Mouse (Mus musculus): Measurements from ENCODE around the gene Kctd2. TPM values are rescaled to one million over a fixed set of nuclear protein-coding genes. Genes with fewer than 3 reads are reported as not detected.
A peak's percentile ranks its signal among the peaks of the same experiment; 100 is the strongest.
"Not testable (repeated sequence)": the region's sequence is repeated elsewhere in the genome, so short reads cannot be mapped to it uniquely, and the experiment has no call there.

The Kctd2 gene
- polyA plus RNA-seq, 1 experiment from 2014 or later, result 9.3 TPM

GRCm38 (mm10) chr11:115447321-115447885 is 27.5 kb downstream of the Kctd2 start:
- Histone ChIP-seq H3K36me3 (no peaks in the 10 kb centered on the region), H3K4me2 (no peak overlapping the region), H3K27ac (peak overlapping the region; percentile 45), H3K9me3 (replicated peaks) (no peaks in the 10 kb centered on the region), H3K4me3 (no peak overlapping the region), H3K27me3 (replicated peaks) (peaks cover 30% of the 10 kb centered on the region; the same call in 1 of the 2 replicates), H3K9ac (no peak overlapping the region), H3K4me1 (peaks cover 13% of the 10 kb centered on the region; the same call in 1 of the 2 replicates)
- 0 out of 2 replicates have a peak, but pooled peaks have one; percentile 11 for ATAC-seq
- 71% methylated on average over 11 of the region's 11 CpGs for WGBS (ENCODE audit: insufficient replicate concordance)

- H3K27me3 ChIP-seq (replicated peaks), result peaks cover 25% of the 10 kb centered on the region; the same call in 1 of the 2 replicates
- no peaks in the 10 kb centered on the region for H3K36me3 ChIP-seq
- H3K4me2 ChIP-seq, result no peak overlapping the region
- 65% methylated on average over 16 of the region's 16 CpGs for WGBS (ENCODE audit: insufficient replicate concordance)
- H3K4me3 ChIP-seq, result no peak overlapping the region
- ATAC-seq, result peak; percentile 37
- no peak overlapping the region for H3K9ac ChIP-seq
- peaks cover 13% of the 10 kb centered on the region; the same call in 1 of the 2 replicates for H3K4me1 ChIP-seq
- no peaks in the 10 kb centered on the region for H3K9me3 ChIP-seq (replicated peaks)
- peak overlapping the region; percentile 45 for H3K27ac ChIP-seq
Measured at GRCm38 (mm10) chr11:115448075-115448474, 28.1 kb downstream of the Kctd2 start.

- Histone ChIP-seq H3K4me3 (no peak overlapping the region), H3K9ac (no peak overlapping the region), H3K4me2 (no peak overlapping the region), H3K27me3 (replicated peaks) (peaks cover 25% of the 10 kb centered on the region; the same call in 1 of the 2 replicates), H3K9me3 (replicated peaks) (no peaks in the 10 kb centered on the region), H3K27ac (peak overlapping the region; percentile 45), H3K36me3 (no peaks in the 10 kb centered on the region), H3K4me1 (peaks cover 13% of the 10 kb centered on the region; the same call in 1 of the 2 replicates)
- WGBS (ENCODE audit: insufficient replicate concordance), result 55% methylated on average over 7 of the region's 7 CpGs
- ATAC-seq, result no peak; the same call in 1 of the 2 replicates
Measured at GRCm38 (mm10) chr11:115448998-115449397, 29.1 kb downstream of the Kctd2 start.

GRCm38 (mm10) chr11:115450176-115450575 is 30.2 kb downstream of the Kctd2 start:
- Histone ChIP-seq H3K4me1 (peaks cover 13% of the 10 kb centered on the region; the same call in 1 of the 2 replicates), H3K36me3 (no peaks in the 10 kb centered on the region), H3K27ac (no peak overlapping the region), H3K4me2 (no peak overlapping the region), H3K27me3 (replicated peaks) (peaks cover 21% of the 10 kb centered on the region; the same call in 1 of the 2 replicates), H3K9me3 (replicated peaks) (no peaks in the 10 kb centered on the region), H3K4me3 (no peak overlapping the region), H3K9ac (no peak overlapping the region)
- no peak for ATAC-seq
- WGBS (ENCODE audit: insufficient replicate concordance), result 68% methylated on average over 7 of the region's 7 CpGs

- WGBS (ENCODE audit: insufficient replicate concordance), result 64% methylated on average over 8 of the region's 8 CpGs
- peaks cover 9% of the 10 kb centered on the region; the same call in 1 of the 2 replicates for H3K4me1 ChIP-seq
- no peaks in the 10 kb centered on the region for H3K36me3 ChIP-seq
- ATAC-seq, result no peak
- H3K27me3 ChIP-seq (replicated peaks), result peaks cover 16% of the 10 kb centered on the region; the same call in 1 of the 2 replicates
- no peak overlapping the region for H3K27ac ChIP-seq
- no peaks in the 10 kb centered on the region for H3K9me3 ChIP-seq (replicated peaks)
- no peak overlapping the region for H3K4me3 ChIP-seq
- no peak overlapping the region for H3K9ac ChIP-seq
- H3K4me2 ChIP-seq, result no peak overlapping the region
Measured at GRCm38 (mm10) chr11:115451781-115452241, 31.9 kb downstream of the Kctd2 start.

- H3K36me3 ChIP-seq, result no peaks in the 10 kb centered on the region
- H3K9ac ChIP-seq, result no peak overlapping the region
- peaks cover 12% of the 10 kb centered on the region for H3K4me1 ChIP-seq
- H3K27me3 ChIP-seq (replicated peaks), result peaks cover 16% of the 10 kb centered on the region; the same call in 1 of the 2 replicates
- WGBS (ENCODE audit: insufficient replicate concordance), result 68% methylated on average over 7 of the region's 7 CpGs
- no peak overlapping the region for H3K27ac ChIP-seq
- ATAC-seq, result no peak
- H3K4me3 ChIP-seq, result no peak overlapping the region
- H3K9me3 ChIP-seq (replicated peaks), result no peaks in the 10 kb centered on the region
- no peak overlapping the region for H3K4me2 ChIP-seq
Measured at GRCm38 (mm10) chr11:115452281-115452860, 32.4 kb downstream of the Kctd2 start.

GRCm38 (mm10) chr11:115453306-115453705 is 33.4 kb downstream of the Kctd2 start:
- 53% methylated on average over 4 of the region's 4 CpGs for WGBS (ENCODE audit: insufficient replicate concordance)
- no peak for ATAC-seq

GRCm38 (mm10) chr11:115454822-115455221 is 34.9 kb downstream of the Kctd2 start:
- not testable (repeated sequence) for H3K27me3 ChIP-seq (replicated peaks); H3K9me3 ChIP-seq (replicated peaks); H3K9ac ChIP-seq; H3K4me3 ChIP-seq; ATAC-seq; H3K36me3 ChIP-seq; H3K4me2 ChIP-seq; H3K27ac ChIP-seq
- peaks cover 14% of the 10 kb centered on the region for H3K4me1 ChIP-seq
- WGBS (ENCODE audit: insufficient replicate concordance), result 73% methylated on average over 6 of the region's 6 CpGs

More at GRCm38 (mm10) chr11:115453306-115453705, 33.4 kb downstream of the Kctd2 start:
- Histone ChIP-seq H3K9ac (no peak overlapping the region), H3K4me1 (peaks cover 19% of the 10 kb centered on the region), H3K4me3 (no peak overlapping the region), H3K4me2 (no peak overlapping the region), H3K9me3 (replicated peaks) (no peaks in the 10 kb centered on the region), H3K27me3 (replicated peaks) (peaks cover 7% of the 10 kb centered on the region; the same call in 1 of the 2 replicates), H3K36me3 (no peaks in the 10 kb centered on the region), H3K27ac (no peak overlapping the region)

GRCm38 (mm10) chr11:115455619-115456018 is 35.7 kb downstream of the Kctd2 start:
- ATAC-seq, result no peak
- H3K4me1 ChIP-seq, result peaks cover 11% of the 10 kb centered on the region
- H3K36me3 ChIP-seq, result no peaks in the 10 kb centered on the region
- H3K27me3 ChIP-seq (replicated peaks), result no peaks in the 10 kb centered on the region
- H3K9me3 ChIP-seq (replicated peaks), result no peaks in the 10 kb centered on the region
- no peak overlapping the region for H3K9ac ChIP-seq
- H3K4me3 ChIP-seq, result no peak overlapping the region
- WGBS (ENCODE audit: insufficient replicate concordance), result 75% methylated on average over 15 of the region's 15 CpGs
- no peak overlapping the region for H3K27ac ChIP-seq
- H3K4me2 ChIP-seq, result no peak overlapping the region

GRCm38 (mm10) chr11:115456182-115456581 is 36.3 kb downstream of the Kctd2 start:
- H3K27ac ChIP-seq, result no peak overlapping the region
- H3K9me3 ChIP-seq (replicated peaks), result no peaks in the 10 kb centered on the region
- no peak overlapping the region for H3K9ac ChIP-seq
- H3K36me3 ChIP-seq, result no peaks in the 10 kb centered on the region
- no peak overlapping the region for H3K4me2 ChIP-seq
- ATAC-seq, result no peak
- 77% methylated on average over 5 of the region's 5 CpGs for WGBS (ENCODE audit: insufficient replicate concordance)
- no peak overlapping the region for H3K4me3 ChIP-seq
- no peaks in the 10 kb centered on the region; the same call in 1 of the 2 replicates for H3K27me3 ChIP-seq (replicated peaks)
- H3K4me1 ChIP-seq, result peaks cover 11% of the 10 kb centered on the region

GRCm38 (mm10) chr11:115457405-115457804 is 37.5 kb downstream of the Kctd2 start:
- H3K27ac ChIP-seq, result no peak overlapping the region
- 33% methylated on average over 6 of the region's 6 CpGs for WGBS (ENCODE audit: insufficient replicate concordance)

GRCm38 (mm10) chr11:115460976-115461375 is 41.0 kb downstream of the Kctd2 start:
- no peak for ATAC-seq
- H3K4me1 ChIP-seq, result peaks cover 11% of the 10 kb centered on the region
- H3K27ac ChIP-seq, result no peak overlapping the region
- 22% methylated on average over 8 of the region's 8 CpGs for WGBS (ENCODE audit: insufficient replicate concordance)
- H3K36me3 ChIP-seq, result no peaks in the 10 kb centered on the region
- no peak overlapping the region for H3K9ac ChIP-seq
- H3K4me2 ChIP-seq, result no peak overlapping the region
- no peak overlapping the region for H3K4me3 ChIP-seq
- H3K27me3 ChIP-seq (replicated peaks), result peaks cover 37% of the 10 kb centered on the region
- H3K9me3 ChIP-seq (replicated peaks), result no peaks in the 10 kb centered on the region

More at GRCm38 (mm10) chr11:115457405-115457804, 37.5 kb downstream of the Kctd2 start:
- no peaks in the 10 kb centered on the region for H3K9me3 ChIP-seq (replicated peaks)
- H3K4me1 ChIP-seq, result peaks cover 11% of the 10 kb centered on the region
- no peak overlapping the region for H3K4me3 ChIP-seq
- ATAC-seq, result no peak
- H3K4me2 ChIP-seq, result no peak overlapping the region
- peaks cover 11% of the 10 kb centered on the region for H3K27me3 ChIP-seq (replicated peaks)
- H3K36me3 ChIP-seq, result no peaks in the 10 kb centered on the region
- H3K9ac ChIP-seq, result no peak overlapping the region

Data from liver, embryonic 12.5 days (tissue).